Mouse (Mus musculus) MEL (cell line): ENCODE data around the gene Hist1h2bc. TPM values are rescaled to one million over a fixed set of nuclear protein-coding genes. Genes with fewer than 3 reads are reported as not detected.

Source experiments
- DNase-seq: peaks from one replicate; pipeline ENCODE4 v3.0.0; 2011; ENCODE audit warnings: low read depth, low spot score
- H3K27ac ChIP-seq: 2 replicates; pipeline ENCODE4 v1.5.1; 2012; ENCODE audit warnings: low read depth, mild to moderate bottlenecking, control low read depth, low read length, moderate library complexity; ENCODE audit not compliant: control insufficient read depth
- H3K27me3 ChIP-seq, 2 experiments: fragments of 150-350 bp in 1 of 2; sonication (generic) in 1 of 2; 2 replicates each; pipeline ENCODE4 v1.6.1; 2012; ENCODE audit warnings: low read length in 2 of 2, mild to moderate bottlenecking in 2 of 2, improper control_type of control experiment in 1 of 2, moderate library complexity in 1 of 2; ENCODE audit not compliant: insufficient read depth in 2 of 2, control insufficient read depth in 1 of 2
- H3K36me3 ChIP-seq, 2 experiments: 2 replicates each; pipeline ENCODE4 v1.6.1; 2012 to 2014; ENCODE audit warnings: low read length in 2 of 2, improper control_type of control experiment in 1 of 2, inconsistent platforms in 1 of 2, mild to moderate bottlenecking in 1 of 2; ENCODE audit not compliant: insufficient read depth in 2 of 2, control insufficient read depth in 1 of 2
- H3K4me1 ChIP-seq, 2 experiments: fragments of 150-350 bp in 1 of 2; sonication (generic) in 1 of 2; 2 replicates each; pipeline ENCODE4 v1.6.1; 2012; ENCODE audit warnings: low read length in 2 of 2, improper control_type of control experiment in 1 of 2, mild to moderate bottlenecking in 1 of 2; ENCODE audit not compliant: insufficient read depth in 2 of 2, control insufficient read depth in 1 of 2
- H3K4me3 ChIP-seq, 2 experiments: fragments of 150-350 bp in 1 of 2; sonication (generic) in 1 of 2; 2 replicates each; pipeline ENCODE4 v1.5.1; 2012; ENCODE audit warnings: low read depth in 2 of 2, low read length in 2 of 2, mild to moderate bottlenecking in 2 of 2, moderate library complexity in 2 of 2, control low read depth in 1 of 2, improper control_type of control experiment in 1 of 2; ENCODE audit not compliant: control insufficient read depth in 1 of 2, insufficient read depth in 1 of 2
- H3K79me2 ChIP-seq: 2 replicates; pipeline ENCODE4 v1.6.1; 2012; ENCODE audit warnings: mild to moderate bottlenecking, low read length, moderate library complexity; ENCODE audit not compliant: control insufficient read depth, poor library complexity, insufficient read depth
- H3K9ac ChIP-seq: 2 replicates; pipeline ENCODE4 v1.6.1; 2012; ENCODE audit warnings: low read depth, mild to moderate bottlenecking, control low read depth, low read length, moderate library complexity; ENCODE audit not compliant: control insufficient read depth, poor library complexity, severe bottlenecking
- H3K9me3 ChIP-seq: fragments of 150-350 bp; sonication (generic); replicated peaks from 2 replicates; pipeline ENCODE4 v1.6.1; 2012; ENCODE audit warnings: mild to moderate bottlenecking, low read length, improper control_type of control experiment, moderate library complexity; ENCODE audit not compliant: insufficient read depth
- CHD1 ChIP-seq: IDR thresholded peaks from 2 replicates; pipeline ENCODE4 v1.6.1; 2012; ENCODE audit warnings: low read depth, mild to moderate bottlenecking, inconsistent platforms, low read length, improper control_type of control experiment
- CTCF ChIP-seq, 3 experiments: IDR thresholded peaks in 2 of 3; conservative IDR thresholded peaks in 1 of 3; 2 replicates each; pipeline ENCODE4 v1.5.1; 2011 to 2012; ENCODE audit warnings: low read length in 3 of 3, low read depth in 2 of 3, mild to moderate bottlenecking in 2 of 3, improper control_type of control experiment in 1 of 3, inconsistent platforms in 1 of 3, mixed read lengths in 1 of 3, moderate library complexity in 1 of 3; ENCODE audit not compliant: control insufficient read depth in 1 of 3, insufficient read depth in 1 of 3, poor library complexity in 1 of 3, severe bottlenecking in 1 of 3
- EP300 ChIP-seq, 2 experiments: IDR thresholded peaks; 2 replicates each; pipeline ENCODE4 v1.6.1; 2011; ENCODE audit warnings: improper control_type of control experiment in 2 of 2, low read length in 2 of 2, low read depth in 1 of 2, mild to moderate bottlenecking in 1 of 2
- GATA1 ChIP-seq: IDR thresholded peaks from 2 replicates; pipeline ENCODE4 v1.6.1; 2011; ENCODE audit warnings: low read depth, low read length, improper control_type of control experiment
- HCFC1 ChIP-seq: IDR thresholded peaks from 2 replicates; pipeline ENCODE4 v1.6.1; 2012; ENCODE audit warnings: low read depth, mild to moderate bottlenecking, inconsistent platforms, low read length, improper control_type of control experiment, moderate library complexity
- MAFK ChIP-seq: IDR thresholded peaks from 2 replicates; pipeline ENCODE4 v1.6.1; 2011; ENCODE audit warnings: low read depth, mild to moderate bottlenecking, low read length, improper control_type of control experiment, borderline replicate concordance
- MYC ChIP-seq: IDR thresholded peaks from 2 replicates; pipeline ENCODE4 v1.6.1; 2011; ENCODE audit warnings: low read depth, mild to moderate bottlenecking, low read length, improper control_type of control experiment, moderate library complexity
- NELFE ChIP-seq: IDR thresholded peaks from 2 replicates; pipeline ENCODE4 v1.6.1; 2011; ENCODE audit warnings: low read depth, low read length, improper control_type of control experiment
- POLR2A ChIP-seq, 2 experiments: IDR thresholded peaks; 2 replicates each; pipeline ENCODE4 v1.6.1; 2011 to 2012; ENCODE audit warnings: low read length in 2 of 2, mild to moderate bottlenecking in 2 of 2, control low read depth in 1 of 2, improper control_type of control experiment in 1 of 2, low read depth in 1 of 2, moderate library complexity in 1 of 2; ENCODE audit not compliant: control insufficient read depth in 1 of 2, insufficient read depth in 1 of 2, poor library complexity in 1 of 2
- POLR2AphosphoS2 ChIP-seq: IDR thresholded peaks from 2 replicates; pipeline ENCODE4 v1.6.1; 2011; ENCODE audit warnings: low read length, improper control_type of control experiment
- POLR2AphosphoS5 ChIP-seq: IDR thresholded peaks from 2 replicates; pipeline ENCODE4 v1.6.1; 2012; ENCODE audit warnings: low read depth, borderline replicate concordance, mild to moderate bottlenecking, inconsistent platforms, low read length, moderate library complexity, mixed read lengths
- RAD21 ChIP-seq: IDR thresholded peaks from 2 replicates; pipeline ENCODE4 v1.6.1; 2011; ENCODE audit warnings: mild to moderate bottlenecking, low read depth, low read length, improper control_type of control experiment
- RCOR1 ChIP-seq: IDR thresholded peaks from 2 replicates; pipeline ENCODE4 v1.6.1; 2012; ENCODE audit warnings: low read depth, mild to moderate bottlenecking, inconsistent platforms, low read length, improper control_type of control experiment
- SIN3A ChIP-seq: IDR thresholded peaks from 2 replicates; pipeline ENCODE4 v1.6.1; 2012; ENCODE audit warnings: low read length, improper control_type of control experiment, inconsistent platforms
- TBP ChIP-seq: IDR thresholded peaks from 2 replicates; pipeline ENCODE4 v1.8.0; 2011; ENCODE audit warnings: low read depth, low read length, improper control_type of control experiment
- TCF12 ChIP-seq: IDR thresholded peaks from 2 replicates; pipeline ENCODE4 v1.6.1; 2014; ENCODE audit warnings: low read depth, mild to moderate bottlenecking, inconsistent platforms, low read length, improper control_type of control experiment, moderate library complexity
- ZC3H11A ChIP-seq: IDR thresholded peaks from 2 replicates; pipeline ENCODE4 v1.6.1; 2012; ENCODE audit warnings: low read depth, mild to moderate bottlenecking, inconsistent platforms, low read length, improper control_type of control experiment
- ZNF384 ChIP-seq: IDR thresholded peaks from 2 replicates; pipeline ENCODE4 v1.6.1; 2012; ENCODE audit warnings: low read depth, mild to moderate bottlenecking, inconsistent platforms, low read length, improper control_type of control experiment
- polyA plus RNA-seq, 2 experiments: library from polyadenylated mRNA; stranded (reverse) in 1 of 2; unstranded in 1 of 2; fragments of >175 nt in 1 of 2; fragments of >200 nt in 1 of 2; gene quantifications; 2 replicates each; pipeline versions ENCODE4 v1.2.1 to v1.2.4; 2012; ENCODE audit warnings: low replicate concordance in 2 of 2, low read depth in 1 of 2; ENCODE audit not compliant: insufficient read length in 2 of 2, insufficient read depth in 1 of 2, missing spikeins in 1 of 2
- total RNA-seq: library from RNA; depleted of rRNA; stranded (reverse); fragments of 300-350 nt; gene quantifications from 2 replicates; pipeline ENCODE4 v1.2.3, GENCODE M21; 2012

Hist1h2bc gene
- total and polyA plus RNA-seq, 3 experiments, result 3.1 to 694 TPM; not detected in 1

DNA sequence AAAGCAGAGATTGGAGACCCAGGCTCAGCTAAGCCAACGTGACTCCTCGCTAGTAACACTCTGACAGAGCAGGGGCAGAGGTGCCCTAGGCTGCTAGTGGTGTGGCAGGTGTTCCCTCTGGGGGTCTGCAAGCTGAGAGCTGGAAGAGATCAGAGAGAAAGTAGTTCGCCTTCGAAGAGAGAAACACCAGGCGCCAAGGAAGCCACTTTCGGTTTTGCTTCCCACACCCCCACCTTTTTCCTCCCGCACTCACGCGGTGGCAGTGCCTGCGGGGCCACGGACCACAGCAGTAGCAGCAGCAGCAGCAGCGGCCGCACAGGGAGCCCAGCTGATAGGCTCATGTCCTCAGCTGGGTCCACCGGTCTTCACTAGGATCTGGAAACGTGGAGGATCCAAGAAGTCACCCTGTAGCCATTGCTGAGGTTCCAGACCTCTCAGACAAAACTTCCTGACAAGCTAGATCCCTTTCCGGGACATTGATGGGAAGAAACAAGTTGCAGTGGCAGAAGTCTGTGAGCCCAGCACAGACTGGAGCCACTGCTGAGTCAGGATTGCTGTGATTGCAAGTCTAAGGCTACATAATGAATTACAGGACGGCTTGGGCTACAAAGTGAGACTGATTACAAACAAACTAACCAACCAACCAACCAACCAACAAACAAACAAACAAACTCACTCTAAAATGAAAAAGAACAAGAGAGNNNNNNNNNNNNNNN, 26.5 kb downstream of the Hist1h2bc start, which contains the start of gene Hfe:
Hfe (minus strand) TSS at position 481 of the 716 bp plus-strand sequence.
- TF ChIP-seq CTCF (IDR thresholded peaks at IDR 0.05 in 2 of 3, conservative IDR thresholded peaks at IDR 0.05 in 1 of 3; ENCODE audit: control insufficient read depth in 1 of 3, insufficient read depth in 1 of 3, low read depth in 2 of 3, low read length in 3 of 3, poor library complexity in 1 of 3, severe bottlenecking in 1 of 3), result no peak
- TF ChIP-seq POLR2AphosphoS2, result no peak
- TF ChIP-seq EP300 (IDR thresholded peaks at IDR 0.05; ENCODE audit: low read depth in 1 of 2, low read length in 2 of 2), result no peak
- no peak for TF ChIP-seq TCF12
- TF ChIP-seq HCFC1, result no peak
- TF ChIP-seq MAFK, result no peak
- no peak for TF ChIP-seq ZNF384
- no peak for TF ChIP-seq POLR2AphosphoS5
- TF ChIP-seq RAD21, result no peak
- TF ChIP-seq NELFE, result no peak
- no peak for TF ChIP-seq RCOR1
- TF ChIP-seq POLR2A (IDR thresholded peaks at IDR 0.05; ENCODE audit: control insufficient read depth in 1 of 2, insufficient read depth in 1 of 2, low read depth in 1 of 2, low read length in 2 of 2, poor library complexity in 1 of 2), result no peak
- no peak for TF ChIP-seq SIN3A
- Histone ChIP-seq H3K9ac (no peak within 1 kb of the TSS), H3K4me3 (no peak within 1 kb of the TSS), H3K27ac (no peak within 1 kb of the TSS), H3K4me1 (peaks cover 2 to 16% of the 10 kb centered on the region in 2 experiments), H3K36me3 (peaks cover 0 to 13% of the 10 kb centered on the region in 2 experiments; a peak in 2 of 4 replicates), H3K27me3 (no peaks in the 10 kb centered on the region), H3K9me3 (no peaks in the 10 kb centered on the region), H3K79me2 (no peaks in the 10 kb centered on the region)
- DNase-seq, result no peak

DNA sequence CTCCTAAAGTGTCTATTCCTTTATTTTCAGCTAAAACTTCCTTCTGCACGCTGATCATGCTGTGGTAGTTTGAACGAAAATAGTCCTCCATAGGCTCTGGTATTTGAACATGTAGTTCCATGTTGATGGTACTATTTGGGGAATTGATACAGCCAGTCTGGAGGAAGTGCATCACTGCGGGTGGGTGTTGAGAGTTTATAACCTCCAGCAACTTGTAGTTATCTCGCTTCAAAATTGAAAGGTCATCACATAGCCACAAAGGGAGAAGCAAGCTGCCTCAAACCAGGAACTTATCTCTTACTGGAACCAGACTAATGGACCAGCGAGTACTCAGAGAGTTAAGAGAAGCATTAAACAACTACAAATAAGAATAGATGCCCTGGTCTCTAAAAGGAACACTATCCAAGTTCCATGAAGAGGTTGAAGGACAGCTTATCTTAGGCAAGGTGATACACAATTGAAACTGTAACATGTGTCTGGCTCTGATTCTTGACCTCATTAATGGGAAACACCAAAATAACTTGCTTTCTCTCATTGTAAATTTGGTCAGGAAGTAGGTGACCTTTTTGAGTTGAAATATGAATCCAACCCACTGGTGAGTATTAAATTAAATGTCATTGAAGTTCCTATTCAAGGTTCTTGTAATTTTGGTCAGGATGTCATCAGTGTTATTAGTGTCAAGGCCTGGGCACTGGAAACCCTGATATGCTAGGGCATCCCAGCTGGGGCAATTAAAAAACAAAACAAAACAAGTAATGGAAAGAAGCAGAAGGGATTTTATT, 32.5 kb downstream of the Hist1h2bc start:
- Histone ChIP-seq H3K79me2 (no peaks in the 10 kb centered on the region), H3K27ac (no peak overlapping the region), H3K4me3 (no peak overlapping the region), H3K9me3 (no peaks in the 10 kb centered on the region), H3K9ac (no peak overlapping the region), H3K36me3 (peaks cover 0 to 33% of the 10 kb centered on the region in 2 experiments; a peak in 2 of 4 replicates), H3K4me1 (peaks cover 10 to 21% of the 10 kb centered on the region in 2 experiments), H3K27me3 (no peaks in the 10 kb centered on the region)
- TF ChIP-seq ZC3H11A, result no peak
- TF ChIP-seq MYC, result no peak
- no peak for TF ChIP-seq RCOR1
- 0 out of 2 replicates have a peak, but pooled peaks have one; percentile 46 for TF ChIP-seq GATA1
- TF ChIP-seq CHD1, result no peak
- TF ChIP-seq TBP, result peak; percentile 14; the same call in 1 of the 2 replicates
- peak in 1 of 2 experiments; percentile 24; a peak in 3 of 4 replicates for TF ChIP-seq EP300 (IDR thresholded peaks at IDR 0.05; ENCODE audit: low read depth in 1 of 2, low read length in 2 of 2)
- no peak for TF ChIP-seq RAD21
- peak; percentile 62 for DNase-seq
